Mouse (Mus musculus) kidney, postnatal 0 days (tissue): ENCODE results near the gene Kcnc2. TPM values are rescaled to one million over a fixed set of nuclear protein-coding genes. Genes with fewer than 3 reads are reported as not detected.
A peak's percentile ranks its signal among the peaks of the same experiment; 100 is the strongest.

ENCODE experiments used
- ATAC-seq: fragments of 200-750 bp; cut with Nextera tagmentation; replicated peaks from 2 replicates; pipeline ENCODE4 v1.8.0; 2017; ENCODE audit warnings: low read depth, moderate number of reproducible peaks, moderate TSS enrichment, moderate library complexity; ENCODE audit not compliant: low FRiP score
- DNase-seq: peaks from one replicate; pipeline ENCODE4 v3.0.0-alpha.2; 2016; ENCODE audit warnings: low spot score
- H3K27ac ChIP-seq: fragments of 300-500 bp; sonication (generic); 2 replicates; pipeline ENCODE4 v1.5.1; 2014; ENCODE audit warnings: mild to moderate bottlenecking
- H3K27me3 ChIP-seq: fragments of 300-500 bp; sonication (generic); 2 replicates; pipeline ENCODE4 v1.6.1; 2014; ENCODE audit warnings: low read length, mixed read lengths; ENCODE audit not compliant: insufficient read depth
- H3K36me3 ChIP-seq: fragments of 300-500 bp; sonication (generic); 2 replicates; pipeline ENCODE4 v1.6.1; 2014; ENCODE audit warnings: low read length, mixed read lengths; ENCODE audit not compliant: insufficient read depth
- H3K4me1 ChIP-seq: fragments of 300-500 bp; sonication (generic); replicated peaks from 2 replicates; pipeline ENCODE4 v1.6.1; 2014; ENCODE audit warnings: antibody characterized with exemption, low read length, mixed read lengths; ENCODE audit not compliant: insufficient read depth
- H3K4me2 ChIP-seq: fragments of 300-500 bp; sonication (generic); 2 replicates; pipeline ENCODE4 v1.6.1; 2014; ENCODE audit warnings: mild to moderate bottlenecking, low read length, moderate library complexity, mixed read lengths
- H3K4me3 ChIP-seq: fragments of 300-500 bp; sonication (generic); replicated peaks from 2 replicates; pipeline ENCODE4 v1.5.1; 2014; ENCODE audit warnings: low read depth, low read length
- H3K9ac ChIP-seq: fragments of 300-500 bp; sonication (generic); 2 replicates; pipeline ENCODE4 v1.6.1; 2014; ENCODE audit warnings: low read depth, low read length
- H3K9me3 ChIP-seq: fragments of 300-500 bp; sonication (generic); replicated peaks from 2 replicates; pipeline ENCODE4 v1.6.1; 2016; ENCODE audit warnings: low read length, inconsistent platforms, mixed read lengths
- CTCF ChIP-seq: IDR thresholded peaks from 2 replicates; pipeline ENCODE4 v1.5.1; 2016; ENCODE audit warnings: antibody characterized with exemption, low read depth, mild to moderate bottlenecking, moderate library complexity
- WGBS: fragments of 180-500 bp; shearing (Covaris S2); extraction: QIAGEN DNeasy Blood & Tissue Kit; methylation state at CpG from one replicate; pipeline ENCODE4 v1.1.7; 2014; 5-methylcytosine and 5-hydroxymethylcytosine counted together
- polyA plus RNA-seq: library from polyadenylated mRNA; unstranded; fragments of >200 nt; fragmentation: Nextera tagmentation; extraction: Ambion mirVana; gene quantifications from 2 replicates; pipeline ENCODE4 v1.2.1, GENCODE M21; 2015

Kcnc2 gene
- polyA plus RNA-seq, 1 experiment from 2014 or later: 7.7 TPM

- ATAC-seq: no peak
These were observed 107.5 kb downstream of the Kcnc2 start for GRCm38 (mm10) chr10:112378465-112378864.

GRCm38 (mm10) chr10:112380590-112380989, 109.7 kb downstream of the Kcnc2 start:
- no peaks in the 10 kb centered on the region for H3K27me3 ChIP-seq
- no peak for TF ChIP-seq CTCF
- H3K9me3 ChIP-seq: no peaks in the 10 kb centered on the region
- 93% methylated on average over 6 of the region's 6 CpGs for WGBS
- ATAC-seq (no peak), DNase-seq (no peak)
- no peaks in the 10 kb centered on the region for H3K4me1 ChIP-seq
- H3K4me3 ChIP-seq: no peak overlapping the region
- H3K36me3 ChIP-seq: no peaks in the 10 kb centered on the region
- no peak overlapping the region for H3K4me2 ChIP-seq
- H3K9ac ChIP-seq: no peak overlapping the region
- H3K27ac ChIP-seq: no peak overlapping the region

More at GRCm38 (mm10) chr10:112378465-112378864, 107.5 kb downstream of the Kcnc2 start:
- no peaks in the 10 kb centered on the region for H3K9me3 ChIP-seq
- H3K4me1 ChIP-seq: no peaks in the 10 kb centered on the region
- H3K27me3 ChIP-seq: no peaks in the 10 kb centered on the region
- H3K9ac ChIP-seq: no peak overlapping the region
- DNase-seq: no peak
- H3K4me2 ChIP-seq: no peak overlapping the region
- no peaks in the 10 kb centered on the region for H3K36me3 ChIP-seq
- no peak for TF ChIP-seq CTCF
- 75% methylated on average over 6 of the region's 6 CpGs for WGBS
- H3K4me3 ChIP-seq: no peak overlapping the region
- H3K27ac ChIP-seq: no peak overlapping the region

GRCm38 (mm10) chr10:112394399-112394970, 123.6 kb downstream of the Kcnc2 start:
- no peak for ATAC-seq
- no peak for DNase-seq
- Histone ChIP-seq H3K4me2 (no peak overlapping the region), H3K9ac (no peak overlapping the region), H3K9me3 (no peaks in the 10 kb centered on the region), H3K36me3 (no peaks in the 10 kb centered on the region), H3K27ac (no peak overlapping the region), H3K4me1 (no peaks in the 10 kb centered on the region), H3K4me3 (no peak overlapping the region), H3K27me3 (no peaks in the 10 kb centered on the region)
- no peak for TF ChIP-seq CTCF
- WGBS: 75% methylated on average over 8 of the region's 8 CpGs

- H3K4me2 ChIP-seq: no peak overlapping the region
- H3K27me3 ChIP-seq: no peaks in the 10 kb centered on the region
- 59% methylated on average over 2 of the region's 2 CpGs for WGBS
- peak; percentile 49 for TF ChIP-seq CTCF
- H3K9ac ChIP-seq: no peak overlapping the region
- no peaks in the 10 kb centered on the region for H3K36me3 ChIP-seq
- no peak overlapping the region for H3K4me3 ChIP-seq
- ATAC-seq (no peak), DNase-seq (no peak)
- H3K27ac ChIP-seq: no peak overlapping the region
- no peaks in the 10 kb centered on the region for H3K9me3 ChIP-seq
- H3K4me1 ChIP-seq: no peaks in the 10 kb centered on the region
These were observed 126.3 kb downstream of the Kcnc2 start for GRCm38 (mm10) chr10:112397194-112397593.

- Histone ChIP-seq H3K9ac (no peak overlapping the region), H3K9me3 (no peaks in the 10 kb centered on the region), H3K4me1 (no peaks in the 10 kb centered on the region), H3K36me3 (no peaks in the 10 kb centered on the region), H3K4me2 (no peak overlapping the region), H3K27me3 (no peaks in the 10 kb centered on the region), H3K4me3 (no peak overlapping the region), H3K27ac (no peak overlapping the region)
- no peak for TF ChIP-seq CTCF
- DNase-seq (no peak), ATAC-seq (no peak)
- WGBS: 81% methylated on average over 9 of the region's 9 CpGs
These were observed 129.9 kb downstream of the Kcnc2 start for GRCm38 (mm10) chr10:112400591-112401404.

- TF ChIP-seq CTCF: no peak
- 76% methylated on average over 2 of the region's 2 CpGs for WGBS
- no peak for ATAC-seq
These were observed 138.6 kb downstream of the Kcnc2 start for GRCm38 (mm10) chr10:112409525-112409924.

More at GRCm38 (mm10) chr10:112409525-112409924, 138.6 kb downstream of the Kcnc2 start:
- H3K27me3 ChIP-seq: no peaks in the 10 kb centered on the region
- no peak overlapping the region for H3K9ac ChIP-seq
- H3K36me3 ChIP-seq: no peaks in the 10 kb centered on the region
- no peak overlapping the region for H3K4me2 ChIP-seq
- DNase-seq: no peak
- no peak overlapping the region for H3K27ac ChIP-seq
- no peak overlapping the region for H3K4me3 ChIP-seq
- no peaks in the 10 kb centered on the region for H3K4me1 ChIP-seq
- H3K9me3 ChIP-seq: no peaks in the 10 kb centered on the region
